Mouse (Mus musculus) heart, postnatal 0 days (tissue): ENCODE results near the gene Gimap1. TPM values are rescaled to one million over a fixed set of nuclear protein-coding genes. Genes with fewer than 3 reads are reported as not detected.

ENCODE experiments used
- ATAC-seq: fragments of 200-750 bp; cut with Nextera tagmentation; 2 replicates; pipeline ENCODE4 v1.8.0; 2017; ENCODE audit warnings: low read depth, moderate number of reproducible peaks, moderate library complexity; ENCODE audit not compliant: insufficient read depth
- DNase-seq: peaks from one replicate; pipeline ENCODE4 v3.0.0-alpha.2; 2016; ENCODE audit warnings: low spot score
- H3K27ac ChIP-seq: fragments of 300-500 bp; sonication (generic); 2 replicates; pipeline ENCODE4 v1.5.1; 2014; ENCODE audit warnings: low read depth, mild to moderate bottlenecking
- H3K27me3 ChIP-seq: fragments of 300-500 bp; sonication (generic); 2 replicates; pipeline ENCODE4 v1.6.1; 2014; ENCODE audit warnings: low read length, mixed read lengths; ENCODE audit not compliant: control insufficient read depth, insufficient read depth
- H3K36me3 ChIP-seq: fragments of 300-500 bp; sonication (generic); replicated peaks from 2 replicates; pipeline ENCODE4 v1.6.1; 2014; ENCODE audit warnings: low read length, mixed read lengths; ENCODE audit not compliant: control insufficient read depth, insufficient read depth
- H3K4me1 ChIP-seq: fragments of 300-500 bp; sonication (generic); 2 replicates; pipeline ENCODE4 v1.6.1; 2014; ENCODE audit warnings: antibody characterized with exemption; ENCODE audit not compliant: control insufficient read depth, insufficient read depth
- H3K4me2 ChIP-seq: fragments of 300-500 bp; sonication (generic); 2 replicates; pipeline ENCODE4 v1.6.1; 2014; ENCODE audit warnings: low read depth, mild to moderate bottlenecking, low read length, moderate library complexity
- H3K4me3 ChIP-seq: fragments of 300-500 bp; sonication (generic); 2 replicates; pipeline ENCODE4 v1.5.1; 2014; ENCODE audit warnings: low read depth, low read length
- H3K9ac ChIP-seq: fragments of 300-500 bp; sonication (generic); replicated peaks from 2 replicates; pipeline ENCODE4 v1.6.1; 2014; ENCODE audit warnings: low read depth, low read length, mixed read lengths
- H3K9me3 ChIP-seq: fragments of 300-500 bp; sonication (generic); replicated peaks from 2 replicates; pipeline ENCODE4 v1.6.1; 2016; ENCODE audit warnings: low read length; ENCODE audit not compliant: control insufficient read depth
- CTCF ChIP-seq: IDR thresholded peaks from 2 replicates; pipeline ENCODE4 v1.5.1; 2016; ENCODE audit warnings: antibody characterized with exemption, control low read depth, low read depth
- EP300 ChIP-seq: IDR thresholded peaks from 2 replicates; pipeline ENCODE4 v1.6.1; 2016; ENCODE audit warnings: antibody characterized with exemption, low read depth
- WGBS: fragments of 180-500 bp; shearing (Covaris S2); extraction: QIAGEN DNeasy Blood & Tissue Kit; methylation state at CpG from one replicate; pipeline ENCODE4 v1.1.7; 2014; 5-methylcytosine and 5-hydroxymethylcytosine counted together
- polyA plus RNA-seq: library from polyadenylated mRNA; unstranded; fragments of >200 nt; fragmentation: Nextera tagmentation; extraction: Ambion mirVana; gene quantifications from 2 replicates; pipeline ENCODE4 v1.2.1, GENCODE M21; 2015
- total RNA-seq: library from RNA; depleted of rRNA; stranded (reverse); fragments of >200 nt; gene quantifications from 2 replicates; pipeline ENCODE4 v1.2.3, GENCODE M21; 2014; ENCODE audit warnings: low replicate concordance; rRNA removed

Gimap1 gene
- total and polyA plus RNA-seq, 2 experiments from 2014 or later = 19.7 to 23.1 TPM

GRCm38 (mm10) chr6:48785601-48786000 is 46.7 kb downstream of the Gimap1 start:
- no peak overlapping the region for H3K4me3 ChIP-seq
- H3K27ac ChIP-seq = no peak overlapping the region; the same call in 1 of the 2 replicates
- ATAC-seq = no peak

GRCm38 (mm10) chr6:48787867-48788266 is 49.0 kb downstream of the Gimap1 start:
- no peak overlapping the region for H3K4me3 ChIP-seq
- ATAC-seq = no peak

More at GRCm38 (mm10) chr6:48785601-48786000, 46.7 kb downstream of the Gimap1 start:
- Histone ChIP-seq H3K27me3 (no peaks in the 10 kb centered on the region), H3K9me3 (no peaks in the 10 kb centered on the region), H3K4me2 (no peak overlapping the region), H3K9ac (no peak overlapping the region), H3K4me1 (no peaks in the 10 kb centered on the region; the same call in 1 of the 2 replicates), H3K36me3 (no peaks in the 10 kb centered on the region)
- no peak for DNase-seq
- 64% methylated on average over 2 of the region's 2 CpGs for WGBS
- no peak for TF ChIP-seq EP300
- no peak for TF ChIP-seq CTCF

More at GRCm38 (mm10) chr6:48787867-48788266, 49.0 kb downstream of the Gimap1 start:
- Histone ChIP-seq H3K27me3 (no peaks in the 10 kb centered on the region), H3K27ac (no peak overlapping the region), H3K9me3 (no peaks in the 10 kb centered on the region), H3K9ac (no peak overlapping the region), H3K4me2 (no peak overlapping the region), H3K4me1 (no peaks in the 10 kb centered on the region; the same call in 1 of the 2 replicates), H3K36me3 (no peaks in the 10 kb centered on the region)
- no peak for DNase-seq
- TF ChIP-seq CTCF (no peak), EP300 (no peak)
- 60% methylated on average over 2 of the region's 2 CpGs for WGBS

Other genes starting within 250 kb of the Gimap1 start
- 10.5 and 17.2 TPM in 2 replicates for gene Atp6v0e2, start 201.4 kb upstream of the Gimap1 start, total RNA-seq
- 13.0 and 15.4 TPM in 2 replicates for gene Atp6v0e2, start 201.4 kb upstream of the Gimap1 start, polyA plus RNA-seq
- 3.9 and 7.6 TPM in 2 replicates for gene Lrrc61, start 184.3 kb upstream of the Gimap1 start, total RNA-seq
- gene Lrrc61, start 184.3 kb upstream of the Gimap1 start, polyA plus RNA-seq = 3.8 and 5.8 TPM in 2 replicates
- 56.8 and 72.8 TPM in 2 replicates for gene Rarres2, start 166.3 kb upstream of the Gimap1 start, total RNA-seq
- 65.7 and 71.8 TPM in 2 replicates for gene Rarres2, start 166.3 kb upstream of the Gimap1 start, polyA plus RNA-seq
- gene Gm45021, start 149.4 kb upstream of the Gimap1 start, total RNA-seq = not detected in 2 replicates
- gene Gm45021, start 149.4 kb upstream of the Gimap1 start, polyA plus RNA-seq = not detected in 2 replicates
- 49.7 and 50.3 TPM in 2 replicates for gene Repin1, start 145.2 kb upstream of the Gimap1 start, total RNA-seq
- gene Repin1, start 145.2 kb upstream of the Gimap1 start, polyA plus RNA-seq = 16.6 and 17.5 TPM in 2 replicates
- not detected in 2 replicates for gene Gm44965, start 145.1 kb upstream of the Gimap1 start, total RNA-seq
- gene Gm44965, start 145.1 kb upstream of the Gimap1 start, polyA plus RNA-seq = not detected in 2 replicates
- gene Zfp775, start 137.0 kb upstream of the Gimap1 start, total RNA-seq = 4.0 and 5.1 TPM in 2 replicates
- gene Zfp775, start 137.0 kb upstream of the Gimap1 start, polyA plus RNA-seq = 5.7 and 7.6 TPM in 2 replicates
- gene AI854703, start 112.3 kb upstream of the Gimap1 start, total RNA-seq = 0.38 TPM in 1 of 2 replicates, not detected in the other
- 0.73 and 0.87 TPM in 2 replicates for gene AI854703, start 112.3 kb upstream of the Gimap1 start, polyA plus RNA-seq
- gene Gimap8, start 91.8 kb upstream of the Gimap1 start, total RNA-seq = 0.15 and 3.2 TPM in 2 replicates
- gene Gimap8, start 91.8 kb upstream of the Gimap1 start, polyA plus RNA-seq = 2.6 and 2.7 TPM in 2 replicates
- gene Gimap9, start 62.9 kb upstream of the Gimap1 start, total RNA-seq = 1.8 and 4.6 TPM in 2 replicates
- 4.7 and 5.7 TPM in 2 replicates for gene Gimap9, start 62.9 kb upstream of the Gimap1 start, polyA plus RNA-seq
- gene Gimap4, start 54.5 kb upstream of the Gimap1 start, total RNA-seq = 23.0 and 27.1 TPM in 2 replicates
- 37.4 and 43.8 TPM in 2 replicates for gene Gimap4, start 54.5 kb upstream of the Gimap1 start, polyA plus RNA-seq
- gene Gimap6, start 30.8 kb upstream of the Gimap1 start, total RNA-seq = 38.5 and 39.3 TPM in 2 replicates
- 40.4 and 41.1 TPM in 2 replicates for gene Gimap6, start 30.8 kb upstream of the Gimap1 start, polyA plus RNA-seq
- gene Gm28053, start 20.4 kb upstream of the Gimap1 start, total RNA-seq = not detected in 2 replicates
- 3.0 and 4.1 TPM in 2 replicates for gene Gm28053, start 20.4 kb upstream of the Gimap1 start, polyA plus RNA-seq
- gene Gimap7, start 20.4 kb upstream of the Gimap1 start, total RNA-seq = not detected in 2 replicates
- not detected in 2 replicates for gene Gimap7, start 20.4 kb upstream of the Gimap1 start, polyA plus RNA-seq
- gene Gimap5, start 7.1 kb downstream of the Gimap1 start, total RNA-seq = 8.4 and 46.7 TPM in 2 replicates
- gene Gimap5, start 7.1 kb downstream of the Gimap1 start, polyA plus RNA-seq = 8.4 and 12.2 TPM in 2 replicates
- gene Gimap3, start 31.8 kb downstream of the Gimap1 start, total RNA-seq = not detected in 2 replicates
- 0.08 TPM in 1 of 2 replicates, not detected in the other for gene Gimap3, start 31.8 kb downstream of the Gimap1 start, polyA plus RNA-seq
- gene Tmem176a, start 101.9 kb downstream of the Gimap1 start, total RNA-seq = 54.2 and 61.1 TPM in 2 replicates
- 53.4 and 58.2 TPM in 2 replicates for gene Tmem176a, start 101.9 kb downstream of the Gimap1 start, polyA plus RNA-seq
- gene Tmem176b, start 102.4 kb downstream of the Gimap1 start, total RNA-seq = 93.9 and 147 TPM in 2 replicates
- 168 and 184 TPM in 2 replicates for gene Tmem176b, start 102.4 kb downstream of the Gimap1 start, polyA plus RNA-seq
- 0.99 TPM in 1 of 2 replicates, not detected in the other for gene Aoc1, start 133.8 kb downstream of the Gimap1 start, total RNA-seq
- 0.26 TPM in 1 of 2 replicates, not detected in the other for gene Aoc1, start 133.8 kb downstream of the Gimap1 start, polyA plus RNA-seq
- gene 1600015I10Rik, start 190.8 kb downstream of the Gimap1 start, total RNA-seq = not detected in 2 replicates
- 0.07 and 0.08 TPM in 2 replicates for gene 1600015I10Rik, start 190.8 kb downstream of the Gimap1 start, polyA plus RNA-seq
- gene Doxl2, start 235.9 kb downstream of the Gimap1 start, total RNA-seq = not detected in 2 replicates
- not detected in 2 replicates for gene Doxl2, start 235.9 kb downstream of the Gimap1 start, polyA plus RNA-seq
- gene Svs1, start 247.8 kb downstream of the Gimap1 start, total RNA-seq = not detected in 2 replicates
- not detected in 2 replicates for gene Svs1, start 247.8 kb downstream of the Gimap1 start, polyA plus RNA-seq